Mouse (Mus musculus) limb, embryonic 14.5 days (tissue): ENCODE measurements around the gene Prr12. TPM values are rescaled to one million over a fixed set of nuclear protein-coding genes. Genes with fewer than 3 reads are reported as not detected.

Experiments used
- ATAC-seq: fragments of 200-750 bp; cut with Nextera tagmentation; 2 replicates; pipeline ENCODE4 v1.8.0; 2017; ENCODE audit warnings: low read depth, moderate number of reproducible peaks, moderate TSS enrichment; ENCODE audit not compliant: low FRiP score
- DNase-seq: peaks from one replicate; pipeline ENCODE4 v3.0.0-alpha.2; 2015; ENCODE audit warnings: low spot score
- H3K27ac ChIP-seq: fragments of 300-500 bp; sonication (generic); replicated peaks from 2 replicates; pipeline ENCODE4 v1.5.1; 2014; ENCODE audit warnings: low read depth, mild to moderate bottlenecking, low read length, moderate library complexity, mixed read lengths
- H3K27me3 ChIP-seq: fragments of 300-500 bp; sonication (generic); 2 replicates; pipeline ENCODE4 v1.6.1; 2014; ENCODE audit warnings: low read length, mixed read lengths; ENCODE audit not compliant: control insufficient read depth, insufficient read depth
- H3K36me3 ChIP-seq: fragments of 300-500 bp; sonication (generic); 2 replicates; pipeline ENCODE4 v1.6.1; 2014; ENCODE audit warnings: mild to moderate bottlenecking, low read length, moderate library complexity, mixed read lengths; ENCODE audit not compliant: control insufficient read depth, insufficient read depth
- H3K4me1 ChIP-seq: fragments of 300-500 bp; sonication (generic); 2 replicates; pipeline ENCODE4 v1.6.1; 2014; ENCODE audit warnings: antibody characterized with exemption, low read length, mixed read lengths; ENCODE audit not compliant: control insufficient read depth, insufficient read depth
- H3K4me2 ChIP-seq: fragments of 300-500 bp; sonication (generic); replicated peaks from 2 replicates; pipeline ENCODE4 v1.6.1; 2014; ENCODE audit warnings: low read depth, mild to moderate bottlenecking, low read length, moderate library complexity; ENCODE audit not compliant: severe bottlenecking
- H3K4me3 ChIP-seq: fragments of 300-500 bp; sonication (generic); replicated peaks from 2 replicates; pipeline ENCODE4 v1.5.1; 2014; ENCODE audit warnings: low read length
- H3K9ac ChIP-seq: fragments of 300-500 bp; sonication (generic); 2 replicates; pipeline ENCODE4 v1.6.1; 2014; ENCODE audit warnings: mild to moderate bottlenecking, low read depth, low read length, moderate library complexity; ENCODE audit not compliant: severe bottlenecking
- H3K9me3 ChIP-seq: fragments of 300-500 bp; sonication (generic); 2 replicates; pipeline ENCODE4 v1.6.1; 2016; ENCODE audit warnings: low read length; ENCODE audit not compliant: control insufficient read depth
- POLR2A ChIP-seq: fragments of 200-500 bp; IDR thresholded peaks from 2 replicates; pipeline ENCODE4 v1.8.0; 2012; ENCODE audit warnings: inconsistent platforms, mild to moderate bottlenecking, moderate library complexity, borderline replicate concordance; ENCODE audit not compliant: insufficient read depth, insufficient read length; ENCODE audit errors: extremely low read depth
- WGBS: fragments of 180-500 bp; shearing (Covaris S2); extraction: QIAGEN DNeasy Blood & Tissue Kit; methylation state at CpG from one replicate; pipeline ENCODE4 v1.1.7; 2014; 5-methylcytosine and 5-hydroxymethylcytosine counted together
- polyA plus RNA-seq, 2 experiments: library from polyadenylated mRNA; depleted of rRNA in 1 of 2; stranded (reverse) in 1 of 2; unstranded in 1 of 2; fragments of >200 nt; fragmentation: Nextera tagmentation in 1 of 2; extraction: Ambion mirVana in 1 of 2; gene quantifications; 2 replicates each; pipeline versions ENCODE4 v1.2.1 to v1.2.3; 2012 to 2014

Prr12 gene
- polyA plus RNA-seq, 2 experiments, result 16.0 to 25.2 TPM

DNA sequence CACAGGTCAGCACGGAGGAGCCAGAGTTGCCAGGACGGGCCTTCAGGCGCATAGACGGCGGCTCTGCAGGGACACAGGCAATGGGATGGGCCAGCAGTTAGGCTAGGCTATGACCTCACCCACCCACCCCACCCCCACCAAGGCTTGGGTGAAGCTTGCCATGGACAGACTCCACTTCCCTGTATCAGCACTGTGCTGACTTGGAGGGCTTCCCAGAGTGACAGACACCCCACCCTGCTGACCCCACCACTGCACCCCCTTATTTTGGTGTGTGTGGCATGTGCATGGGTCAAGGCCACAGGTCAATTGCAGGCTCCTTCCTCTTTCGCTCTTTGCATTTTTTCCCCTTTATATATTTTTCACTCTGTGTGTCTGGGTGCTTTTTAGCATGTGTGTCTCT, 42.7 kb upstream of the Prr12 start:
- no peaks in the 10 kb centered on the region for H3K27me3 ChIP-seq
- H3K4me1 ChIP-seq, result peaks cover 18% of the 10 kb centered on the region
- no peak overlapping the region for H3K4me2 ChIP-seq
- no peak overlapping the region for H3K27ac ChIP-seq
- TF ChIP-seq POLR2A, result no peak
- H3K4me3 ChIP-seq, result no peak overlapping the region
- ATAC-seq (no peak), DNase-seq (no peak)
- no peak overlapping the region for H3K9ac ChIP-seq
- H3K36me3 ChIP-seq, result peaks cover 7% of the 10 kb centered on the region; the same call in 1 of the 2 replicates
- 77% methylated on average over 6 of the region's 6 CpGs for WGBS
- H3K9me3 ChIP-seq, result no peaks in the 10 kb centered on the region

DNA sequence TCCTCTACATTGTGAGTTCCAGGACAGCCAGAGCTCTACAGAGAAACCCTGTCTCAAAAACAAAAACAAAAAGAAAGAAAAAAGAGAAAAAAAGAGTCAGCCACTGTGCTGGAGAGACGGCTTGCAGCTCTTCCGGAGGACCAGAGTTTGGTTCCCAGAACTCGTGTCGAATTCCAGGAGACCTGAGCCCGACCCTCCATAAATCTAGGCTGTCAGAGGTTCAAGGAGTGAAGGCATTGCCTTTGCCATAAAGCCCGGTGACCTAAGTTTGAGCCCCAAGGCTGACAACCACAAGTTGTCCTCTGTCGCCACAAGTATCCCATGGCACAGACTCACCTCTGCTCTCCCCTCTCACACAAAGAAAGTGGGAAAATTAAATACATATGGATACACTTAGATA, 41.4 kb upstream of the Prr12 start:
- no peak overlapping the region for H3K9ac ChIP-seq

DNA sequence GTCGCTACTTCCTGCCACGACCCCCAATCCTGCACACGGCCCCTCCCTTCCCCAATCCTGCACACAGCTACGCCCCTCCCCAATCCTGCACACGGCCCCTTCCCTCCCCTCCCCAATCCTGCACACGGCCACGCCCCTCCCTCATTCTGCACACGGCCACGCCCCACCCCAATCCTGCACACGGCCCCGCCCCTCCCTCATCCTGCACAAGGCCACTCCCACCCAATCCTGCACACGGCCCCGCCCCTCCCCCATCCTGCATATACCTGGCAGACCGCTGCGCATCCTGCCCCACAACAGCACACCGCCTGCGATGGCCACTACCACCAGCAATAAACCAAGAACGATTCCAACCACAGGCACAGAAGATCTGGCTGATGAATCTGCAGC, 40.8 kb upstream of the Prr12 start:
- ATAC-seq, result no peak
- H3K36me3 ChIP-seq, result peaks cover 18% of the 10 kb centered on the region
- no peak for TF ChIP-seq POLR2A
- peaks cover 19% of the 10 kb centered on the region for H3K4me1 ChIP-seq
- H3K9me3 ChIP-seq, result no peaks in the 10 kb centered on the region
- peak overlapping the region; percentile 82 for H3K27ac ChIP-seq
- H3K4me2 ChIP-seq, result no peak overlapping the region
- no peak overlapping the region for H3K4me3 ChIP-seq
- 28% methylated on average over 18 of the region's 18 CpGs for WGBS
- no peak overlapping the region for H3K9ac ChIP-seq
- H3K27me3 ChIP-seq, result no peaks in the 10 kb centered on the region
- no peak for DNase-seq

More for the DNA sequence above, 41.4 kb upstream of the Prr12 start:
- Histone ChIP-seq H3K36me3 (peaks cover 14% of the 10 kb centered on the region; the same call in 1 of the 2 replicates), H3K4me1 (peaks cover 19% of the 10 kb centered on the region), H3K4me2 (peak overlapping the region; percentile 18; the same call in 1 of the 2 replicates), H3K4me3 (no peak overlapping the region), H3K9me3 (no peaks in the 10 kb centered on the region), H3K27me3 (no peaks in the 10 kb centered on the region), H3K27ac (peak overlapping the region; percentile 82)
- DNase-seq (no peak), ATAC-seq (no peak)
- no peak for TF ChIP-seq POLR2A
- WGBS, result 6% methylated on average over 7 of the region's 7 CpGs

DNA sequence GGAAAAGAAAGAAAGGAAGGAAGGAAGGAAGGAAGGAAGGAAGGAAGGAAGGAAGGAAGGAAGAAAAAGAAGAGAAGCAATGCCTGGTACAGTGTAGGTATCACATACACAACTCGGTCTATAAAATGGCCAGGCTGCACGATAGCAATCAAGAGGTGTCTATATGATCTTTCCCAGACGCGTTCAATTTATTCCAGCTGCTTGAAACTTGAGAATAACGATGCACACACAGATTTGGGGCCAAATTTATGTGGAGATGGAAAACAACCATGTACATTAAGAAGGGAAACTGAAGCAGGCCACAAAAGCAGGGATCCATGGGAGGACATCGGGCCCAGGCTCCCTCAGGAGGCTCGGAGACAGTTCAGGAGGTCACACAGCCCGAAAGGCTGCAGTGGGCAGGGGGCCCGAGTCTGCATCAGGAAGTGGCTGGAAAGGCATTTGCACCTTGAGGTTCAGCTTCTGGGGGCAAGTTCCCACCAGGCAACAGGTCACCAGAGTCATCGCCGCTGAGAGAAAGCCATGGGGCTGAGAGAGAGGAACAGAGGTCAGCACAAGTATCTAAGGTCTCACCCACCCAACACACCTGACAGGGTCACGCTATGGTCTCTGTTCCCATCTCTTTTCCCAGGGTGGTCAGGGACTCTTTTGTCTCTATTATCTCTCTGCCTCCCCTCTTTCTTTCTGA, 40.3 kb upstream of the Prr12 start:
- peak overlapping the region; percentile 82 for H3K27ac ChIP-seq
- no peaks in the 10 kb centered on the region for H3K9me3 ChIP-seq
- H3K4me1 ChIP-seq, result peaks cover 19% of the 10 kb centered on the region
- no peaks in the 10 kb centered on the region for H3K27me3 ChIP-seq
- ATAC-seq (no peak), DNase-seq (peak; percentile 78)
- H3K4me3 ChIP-seq, result no peak overlapping the region
- H3K36me3 ChIP-seq, result peaks cover 19% of the 10 kb centered on the region
- H3K4me2 ChIP-seq, result peak overlapping the region; percentile 31; the same call in 1 of the 2 replicates
- peak overlapping the region; percentile 18; the same call in 1 of the 2 replicates for H3K9ac ChIP-seq
- TF ChIP-seq POLR2A, result no peak
- WGBS, result 29% methylated on average over 12 of the region's 12 CpGs

DNA sequence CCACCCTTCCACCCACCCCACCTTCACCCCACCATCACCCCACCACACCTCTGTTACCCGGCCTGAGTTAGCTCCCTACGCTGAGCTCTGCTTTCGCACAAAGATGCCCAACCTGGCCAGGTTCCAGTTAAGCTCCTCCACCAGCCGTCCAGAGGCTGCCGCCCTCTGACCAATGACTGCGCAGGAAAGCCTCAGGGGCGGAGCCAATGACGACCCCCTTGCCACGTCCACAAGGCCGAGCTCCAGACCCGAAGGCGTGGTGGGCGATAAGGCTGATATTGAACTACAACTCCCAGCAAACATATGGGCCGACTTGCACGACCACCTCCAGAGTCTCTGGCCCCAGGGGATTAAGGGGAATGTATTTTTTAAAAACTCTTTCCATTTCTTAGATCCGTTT, 39.4 kb upstream of the Prr12 start, which contains the start of gene Rcn3:
Rcn3 (minus strand) TSS at position 174 of the 400 bp plus-strand sequence.
- Histone ChIP-seq H3K27ac (peak within 1 kb of the TSS; percentile 95), H3K36me3 (peaks cover 27% of the 10 kb centered on the region), H3K4me3 (peak within 1 kb of the TSS; percentile 74), H3K4me1 (peaks cover 19% of the 10 kb centered on the region), H3K4me2 (peak within 1 kb of the TSS; percentile 85), H3K9ac (peak within 1 kb of the TSS; percentile 88), H3K27me3 (no peaks in the 10 kb centered on the region), H3K9me3 (no peaks in the 10 kb centered on the region)
- DNase-seq, result peak; percentile 98
- peak; percentile 95 for ATAC-seq
- peak; percentile 81; the same call in 1 of the 2 replicates for TF ChIP-seq POLR2A
- WGBS, result under 1% methylated on average over 16 of the region's 16 CpGs
